Mouse (Mus musculus): ENCODE results near the gene Mgp. TPM values are rescaled to one million over a fixed set of nuclear protein-coding genes. Genes with fewer than 3 reads are reported as not detected.
"Not testable (repeated sequence)": the region's sequence is repeated elsewhere in the genome, so short reads cannot be mapped to it uniquely, and the experiment has no call there.

Mgp gene
- polyA plus RNA-seq, 1 experiment from 2014 or later = 632 TPM

GRCm38 (mm10) chr6:136889067-136889466 is 13.4 kb upstream of the Mgp start:
- WGBS = 91% methylated on average over 6 of the region's 6 CpGs
- Histone ChIP-seq H3K27ac (ENCODE audit: low read length) (no peak overlapping the region), H3K36me3 (ENCODE audit: control insufficient read depth, insufficient read depth) (no peaks in the 10 kb centered on the region), H3K9ac (ENCODE audit: low read length) (no peak overlapping the region), H3K4me3 (ENCODE audit: low read length) (no peak overlapping the region), H3K4me2 (ENCODE audit: low read depth, low read length) (no peak overlapping the region), H3K9me3 (replicated peaks; ENCODE audit: control insufficient read depth, low read length) (no peaks in the 10 kb centered on the region), H3K27me3 (ENCODE audit: control insufficient read depth, insufficient read depth, low read length) (no peaks in the 10 kb centered on the region), H3K4me1 (ENCODE audit: control insufficient read depth, insufficient read depth, low read length) (peaks cover 6% of the 10 kb centered on the region)
- no peak for ATAC-seq (replicated peaks; ENCODE audit: extremely low read depth, insufficient read depth, low FRiP score)

- 30% methylated on average over 9 of the region's 9 CpGs for WGBS
- no peaks in the 10 kb centered on the region for H3K36me3 ChIP-seq (ENCODE audit: control insufficient read depth, insufficient read depth)
- H3K9me3 ChIP-seq (replicated peaks; ENCODE audit: control insufficient read depth, low read length) = no peaks in the 10 kb centered on the region
- peak overlapping the region; percentile 80 for H3K27ac ChIP-seq (ENCODE audit: low read length)
- ATAC-seq (replicated peaks; ENCODE audit: extremely low read depth, insufficient read depth, low FRiP score) = peak; percentile 84
- no peak overlapping the region for H3K4me3 ChIP-seq (ENCODE audit: low read length)
- no peak overlapping the region for H3K9ac ChIP-seq (ENCODE audit: low read length)
- H3K4me1 ChIP-seq (ENCODE audit: control insufficient read depth, insufficient read depth, low read length) = peaks cover 6% of the 10 kb centered on the region
- no peak overlapping the region for H3K4me2 ChIP-seq (ENCODE audit: low read depth, low read length)
- no peaks in the 10 kb centered on the region for H3K27me3 ChIP-seq (ENCODE audit: control insufficient read depth, insufficient read depth, low read length)
These were observed 12.2 kb upstream of the Mgp start for GRCm38 (mm10) chr6:136887854-136888253.

- WGBS = 36% methylated on average over 1 of the region's 1 CpGs
- H3K4me3 ChIP-seq (ENCODE audit: low read length); H3K27ac ChIP-seq (ENCODE audit: low read length); H3K4me1 ChIP-seq (ENCODE audit: control insufficient read depth, insufficient read depth, low read length); H3K4me2 ChIP-seq (ENCODE audit: low read depth, low read length); H3K27me3 ChIP-seq (ENCODE audit: control insufficient read depth, insufficient read depth, low read length); ATAC-seq (replicated peaks; ENCODE audit: extremely low read depth, insufficient read depth, low FRiP score); H3K9me3 ChIP-seq (replicated peaks; ENCODE audit: control insufficient read depth, low read length); H3K9ac ChIP-seq (ENCODE audit: low read length); H3K36me3 ChIP-seq (ENCODE audit: control insufficient read depth, insufficient read depth): not testable (repeated sequence)
These were observed 9.1 kb upstream of the Mgp start for GRCm38 (mm10) chr6:136884766-136885165.

- 89% methylated on average over 6 of the region's 6 CpGs for WGBS
- no peak for ATAC-seq (replicated peaks; ENCODE audit: extremely low read depth, insufficient read depth, low FRiP score)
- H3K4me2 ChIP-seq (ENCODE audit: low read depth, low read length) = no peak overlapping the region
These were observed 8.3 kb upstream of the Mgp start for GRCm38 (mm10) chr6:136883961-136884360.

GRCm38 (mm10) chr6:136883431-136883915 is 7.8 kb upstream of the Mgp start:
- no peaks in the 10 kb centered on the region for H3K27me3 ChIP-seq (ENCODE audit: control insufficient read depth, insufficient read depth, low read length)
- H3K9ac ChIP-seq (ENCODE audit: low read length) = no peak overlapping the region
- no peak overlapping the region for H3K4me3 ChIP-seq (ENCODE audit: low read length)
- no peak overlapping the region for H3K27ac ChIP-seq (ENCODE audit: low read length)
- ATAC-seq (replicated peaks; ENCODE audit: extremely low read depth, insufficient read depth, low FRiP score) = no peak
- peaks cover 6% of the 10 kb centered on the region for H3K4me1 ChIP-seq (ENCODE audit: control insufficient read depth, insufficient read depth, low read length)
- no peak overlapping the region for H3K4me2 ChIP-seq (ENCODE audit: low read depth, low read length)
- no peaks in the 10 kb centered on the region for H3K36me3 ChIP-seq (ENCODE audit: control insufficient read depth, insufficient read depth)
- WGBS = 77% methylated on average over 3 of the region's 3 CpGs
- no peaks in the 10 kb centered on the region for H3K9me3 ChIP-seq (replicated peaks; ENCODE audit: control insufficient read depth, low read length)

More at GRCm38 (mm10) chr6:136883961-136884360, 8.3 kb upstream of the Mgp start:
- H3K36me3 ChIP-seq (ENCODE audit: control insufficient read depth, insufficient read depth) = no peaks in the 10 kb centered on the region
- peaks cover 6% of the 10 kb centered on the region for H3K4me1 ChIP-seq (ENCODE audit: control insufficient read depth, insufficient read depth, low read length)
- H3K27me3 ChIP-seq (ENCODE audit: control insufficient read depth, insufficient read depth, low read length) = no peaks in the 10 kb centered on the region
- H3K9me3 ChIP-seq (replicated peaks; ENCODE audit: control insufficient read depth, low read length) = no peaks in the 10 kb centered on the region
- no peak overlapping the region for H3K9ac ChIP-seq (ENCODE audit: low read length)
- H3K4me3 ChIP-seq (ENCODE audit: low read length) = no peak overlapping the region
- H3K27ac ChIP-seq (ENCODE audit: low read length) = no peak overlapping the region

- Histone ChIP-seq H3K27ac (ENCODE audit: low read length) (no peak overlapping the region), H3K4me1 (ENCODE audit: control insufficient read depth, insufficient read depth, low read length) (no peaks in the 10 kb centered on the region), H3K9ac (ENCODE audit: low read length) (no peak overlapping the region), H3K36me3 (ENCODE audit: control insufficient read depth, insufficient read depth) (no peaks in the 10 kb centered on the region), H3K4me3 (ENCODE audit: low read length) (no peak overlapping the region), H3K9me3 (replicated peaks; ENCODE audit: control insufficient read depth, low read length) (no peaks in the 10 kb centered on the region), H3K4me2 (ENCODE audit: low read depth, low read length) (no peak overlapping the region), H3K27me3 (ENCODE audit: control insufficient read depth, insufficient read depth, low read length) (no peaks in the 10 kb centered on the region)
- 52% methylated on average over 8 of the region's 8 CpGs for WGBS
- ATAC-seq (replicated peaks; ENCODE audit: extremely low read depth, insufficient read depth, low FRiP score) = no peak
These were observed 6.1 kb upstream of the Mgp start for GRCm38 (mm10) chr6:136881678-136882077.

GRCm38 (mm10) chr6:136874599-136874998 is 1.0 kb downstream of the Mgp start:
- ATAC-seq (replicated peaks; ENCODE audit: extremely low read depth, insufficient read depth, low FRiP score) = peak; percentile 70
- H3K27me3 ChIP-seq (ENCODE audit: control insufficient read depth, insufficient read depth, low read length) = no peaks in the 10 kb centered on the region
- H3K4me3 ChIP-seq (ENCODE audit: low read length) = peak overlapping the region; percentile 47
- H3K27ac ChIP-seq (ENCODE audit: low read length) = peak overlapping the region; percentile 71
- peaks cover 11% of the 10 kb centered on the region for H3K4me1 ChIP-seq (ENCODE audit: control insufficient read depth, insufficient read depth, low read length)
- H3K36me3 ChIP-seq (ENCODE audit: control insufficient read depth, insufficient read depth) = peaks cover 9% of the 10 kb centered on the region
- peak overlapping the region; percentile 66 for H3K9ac ChIP-seq (ENCODE audit: low read length)
- H3K4me2 ChIP-seq (ENCODE audit: low read depth, low read length) = peak overlapping the region; percentile 57
- WGBS = 15% methylated on average over 8 of the region's 8 CpGs
- no peaks in the 10 kb centered on the region for H3K9me3 ChIP-seq (replicated peaks; ENCODE audit: control insufficient read depth, low read length)

GRCm38 (mm10) chr6:136868921-136869320 is 6.7 kb downstream of the Mgp start:
- Histone ChIP-seq H3K36me3 (ENCODE audit: control insufficient read depth, insufficient read depth) (peaks cover 9% of the 10 kb centered on the region), H3K9me3 (replicated peaks; ENCODE audit: control insufficient read depth, low read length) (no peaks in the 10 kb centered on the region), H3K27me3 (ENCODE audit: control insufficient read depth, insufficient read depth, low read length) (no peaks in the 10 kb centered on the region), H3K4me3 (ENCODE audit: low read length) (no peak overlapping the region), H3K4me1 (ENCODE audit: control insufficient read depth, insufficient read depth, low read length) (no peaks in the 10 kb centered on the region), H3K27ac (ENCODE audit: low read length) (no peak overlapping the region), H3K9ac (ENCODE audit: low read length) (no peak overlapping the region), H3K4me2 (ENCODE audit: low read depth, low read length) (no peak overlapping the region)
- WGBS = 63% methylated on average over 5 of the region's 5 CpGs
- no peak for ATAC-seq (replicated peaks; ENCODE audit: extremely low read depth, insufficient read depth, low FRiP score)

GRCm38 (mm10) chr6:136866150-136866549 is 9.5 kb downstream of the Mgp start:
- Histone ChIP-seq H3K4me2 (ENCODE audit: low read depth, low read length) (no peak overlapping the region), H3K4me3 (ENCODE audit: low read length) (no peak overlapping the region), H3K9ac (ENCODE audit: low read length) (no peak overlapping the region), H3K4me1 (ENCODE audit: control insufficient read depth, insufficient read depth, low read length) (no peaks in the 10 kb centered on the region), H3K27ac (ENCODE audit: low read length) (no peak overlapping the region), H3K27me3 (ENCODE audit: control insufficient read depth, insufficient read depth, low read length) (no peaks in the 10 kb centered on the region), H3K9me3 (replicated peaks; ENCODE audit: control insufficient read depth, low read length) (no peaks in the 10 kb centered on the region), H3K36me3 (ENCODE audit: control insufficient read depth, insufficient read depth) (no peaks in the 10 kb centered on the region)
- 77% methylated on average over 4 of the region's 4 CpGs for WGBS
- ATAC-seq (replicated peaks; ENCODE audit: extremely low read depth, insufficient read depth, low FRiP score) = no peak

All from heart, embryonic 16.5 days (tissue).